Mouse (Mus musculus): Measurements from ENCODE around the gene Ube2h. TPM values are rescaled to one million over a fixed set of nuclear protein-coding genes. Genes with fewer than 3 reads are reported as not detected.

Ube2h gene
- polyA plus RNA-seq, 1 experiment from 2014 or later = 69.3 TPM

- Histone ChIP-seq H3K4me2 (no peak overlapping the region), H3K4me1 (replicated peaks) (peaks cover 38% of the 10 kb centered on the region), H3K27ac (ENCODE audit: poor library complexity, severe bottlenecking) (peak overlapping the region; percentile 24; the same call in 1 of the 2 replicates), H3K27me3 (replicated peaks) (peaks cover 14% of the 10 kb centered on the region), H3K9ac (no peak overlapping the region), H3K9me3 (replicated peaks) (no peaks in the 10 kb centered on the region), H3K36me3 (no peaks in the 10 kb centered on the region), H3K4me3 (no peak overlapping the region)
- 66% methylated on average over 2 of the region's 2 CpGs for WGBS
- no peak for ATAC-seq (ENCODE audit: insufficient number of reproducible peaks, low FRiP score)
These were observed 142.7 kb downstream of the Ube2h start for GRCm38 (mm10) chr6:30161618-30162017.

MicroRNAs encoded within 50 kb of the gene (microRNA counts, 519-probe panel; counts per million panel counts)
- microRNA mmu-miR-182 (not detected), microRNA mmu-miR-183 (not detected), microRNA mmu-miR-96 (1,614 counts per million, percentile 3 among the panel's probes with 10 or more counts)

Small RNA genes lying within 50 kb of the gene (microRNA-seq; reads per million reads assigned to microRNA genes)
- gene Mir182 = 243 reads per million, percentile 64 among the genes with 10 or more reads in this experiment
- 140 reads per million, percentile 57 among the genes with 10 or more reads in this experiment for gene Mir183
- gene Mir96 = 68.1 reads per million, percentile 47 among the genes with 10 or more reads in this experiment

Other genes with a start within 250 kb of the Ube2h start
- gene Zc3hc1, start 86.5 kb upstream of the Ube2h start, polyA plus RNA-seq (2016; fragmentation: Nextera tagmentation; extraction: Ambion mirVana) = 44.0 and 48.4 TPM in 2 replicates
- gene Klhdc10, start 97.3 kb upstream of the Ube2h start, polyA plus RNA-seq (2016; fragmentation: Nextera tagmentation; extraction: Ambion mirVana) = 34.3 and 38.8 TPM in 2 replicates
- 27.5 and 31.1 TPM in 2 replicates for gene Tmem209, start 205.2 kb upstream of the Ube2h start, polyA plus RNA-seq (2016; fragmentation: Nextera tagmentation; extraction: Ambion mirVana)
- gene Ssmem1, start 205.3 kb upstream of the Ube2h start, polyA plus RNA-seq (2016; fragmentation: Nextera tagmentation; extraction: Ambion mirVana) = 0.17 and 0.26 TPM in 2 replicates
- gene Cpa2, start 237.0 kb upstream of the Ube2h start, polyA plus RNA-seq (2016; fragmentation: Nextera tagmentation; extraction: Ambion mirVana) = 5.3 and 6.3 TPM in 2 replicates

Data from heart, embryonic 12.5 days (tissue).